Mouse (Mus musculus): ENCODE data around the gene Aldh4a1. TPM values are rescaled to one million over a fixed set of nuclear protein-coding genes. Genes with fewer than 3 reads are reported as not detected.

Aldh4a1 gene
- 12.0 TPM for polyA plus RNA-seq (2012; fragmentation: generic; extraction: Trizol)

DNA sequence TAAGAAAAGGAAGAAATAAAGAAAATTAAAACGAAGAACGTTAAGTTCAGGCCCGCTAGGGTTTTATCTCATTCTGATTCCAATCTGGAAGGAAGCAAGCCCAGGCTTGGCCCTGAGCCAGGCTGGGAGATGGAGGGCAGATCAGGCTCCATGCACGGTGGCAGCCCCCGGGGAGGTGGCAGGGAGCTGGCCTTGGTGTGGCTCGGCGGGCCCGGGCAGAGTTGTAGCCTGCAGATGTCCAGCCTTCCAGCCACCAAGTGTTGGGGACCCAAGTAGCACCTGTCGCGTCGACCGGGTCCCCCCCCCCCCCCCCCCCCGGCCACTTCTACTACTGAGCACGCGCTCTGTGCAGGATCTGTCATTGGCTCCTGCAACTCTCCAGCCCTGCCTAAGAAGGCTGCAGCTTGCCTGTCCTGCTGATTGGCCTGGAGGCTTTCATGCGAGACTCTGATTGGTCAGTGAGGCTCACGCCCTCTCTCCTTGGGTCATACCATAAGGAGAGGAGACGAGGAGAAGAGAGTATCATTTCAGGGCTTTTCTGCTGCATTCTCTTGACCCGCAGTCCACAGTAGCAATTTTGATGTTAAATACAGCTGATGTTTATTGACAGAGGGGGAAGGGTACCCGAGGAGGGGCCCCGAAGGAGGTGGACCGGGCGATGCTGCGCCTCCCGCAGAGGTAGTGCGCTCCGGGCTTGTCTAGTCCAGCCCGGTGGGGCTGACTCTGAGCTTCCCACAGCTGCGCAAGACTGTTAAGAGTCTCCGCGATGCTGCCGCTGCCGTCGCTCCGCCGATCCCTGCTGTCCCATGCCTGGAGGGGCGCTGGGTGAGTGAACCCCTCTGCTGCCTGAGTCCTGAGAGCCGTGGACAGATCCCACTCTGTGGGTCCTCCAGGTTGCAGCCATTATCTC lies at the start of gene Aldh4a1:
TSS of gene Aldh4a1 (plus strand) at position 494 of the 910 bp plus-strand sequence.
- TF ChIP-seq MYOG (IDR thresholded peaks at IDR 0.05; ENCODE audit: control insufficient read depth in 1 of 3, insufficient read depth in 1 of 3, insufficient read length in 2 of 3, low read depth in 2 of 3), result peak in 2 of 3 experiments; percentile 24 to 56
- TF ChIP-seq POLR2A (IDR thresholded peaks at IDR 0.05; ENCODE audit: insufficient read length, low read depth), result peak; percentile 92
- TF ChIP-seq POLR2AphosphoS2 (IDR thresholded peaks at IDR 0.05; ENCODE audit: insufficient read length, low read depth), result peak; percentile 89
- TF ChIP-seq MYOD1 (IDR thresholded peaks at IDR 0.05; ENCODE audit: control insufficient read depth in 1 of 3, insufficient read length in 2 of 3, low read depth in 2 of 3), result peak in 2 of 3 experiments; percentile 35 to 66
- no peak for TF ChIP-seq TCF3 (IDR thresholded peaks at IDR 0.05; ENCODE audit: insufficient read length, low read depth)

DNA sequence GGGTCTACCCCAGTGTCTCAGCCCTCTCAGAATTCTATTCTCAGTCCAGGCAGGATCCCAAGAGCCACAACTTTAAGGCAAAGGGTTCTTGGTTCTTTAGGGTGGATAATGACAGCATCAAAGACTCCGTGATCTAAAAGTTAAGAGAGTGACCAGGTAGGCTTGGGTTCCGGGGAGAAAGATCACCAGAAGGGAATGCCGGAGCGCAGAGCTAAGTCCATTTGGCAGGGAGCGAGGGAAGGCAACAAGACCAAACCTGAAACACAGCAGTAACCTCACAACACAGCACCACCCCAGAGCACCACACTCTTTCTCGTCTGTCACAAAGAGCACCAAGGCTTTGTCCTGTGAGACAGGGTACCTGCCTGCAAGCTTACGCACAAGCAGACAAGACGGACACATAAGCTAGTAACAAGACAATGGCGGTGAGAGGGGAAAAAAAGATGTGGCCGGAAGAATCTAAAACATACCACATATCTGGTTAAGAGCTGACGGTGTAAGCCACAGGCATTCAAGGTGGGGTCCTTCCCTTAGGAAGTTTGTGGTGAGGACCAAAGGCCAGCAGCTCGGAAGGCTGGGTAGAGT lies 49.6 kb upstream of the Aldh4a1 start:
- peaks cover 28% of the 10 kb centered on the region for H3K79me2 ChIP-seq (ENCODE audit: control insufficient read depth, insufficient read depth)
- no peak overlapping the region for H3K4me2 ChIP-seq (ENCODE audit: low read depth)
- no peak overlapping the region for H3K4me3 ChIP-seq
- no peaks in the 10 kb centered on the region for H3K27me3 ChIP-seq (ENCODE audit: control insufficient read depth, insufficient read depth, insufficient read length)
- H3ac ChIP-seq (ENCODE audit: control insufficient read depth, insufficient read length), result no peak overlapping the region
- no peak for TF ChIP-seq E2F4 (IDR thresholded peaks at IDR 0.05; ENCODE audit: insufficient read depth)
- no peak for TF ChIP-seq POLR2A (IDR thresholded peaks at IDR 0.05; ENCODE audit: insufficient read length, low read depth)
- TF ChIP-seq MAX (IDR thresholded peaks at IDR 0.05; ENCODE audit: low read depth), result no peak
- no peak for TF ChIP-seq MYOD1 (IDR thresholded peaks at IDR 0.05; ENCODE audit: control insufficient read depth in 1 of 3, insufficient read length in 2 of 3, low read depth in 2 of 3)
- TF ChIP-seq SRF (IDR thresholded peaks at IDR 0.05; ENCODE audit: control insufficient read depth, insufficient read length, low read depth), result no peak
- no peak for TF ChIP-seq TCF3 (IDR thresholded peaks at IDR 0.05; ENCODE audit: insufficient read length, low read depth)
- no peak for TF ChIP-seq TCF12 (IDR thresholded peaks at IDR 0.05; ENCODE audit: insufficient read depth, poor library complexity, severe bottlenecking)
- TF ChIP-seq CEBPB (IDR thresholded peaks at IDR 0.05; ENCODE audit: insufficient read depth, poor library complexity, severe bottlenecking), result no peak
- no peak for TF ChIP-seq POLR2AphosphoS2 (IDR thresholded peaks at IDR 0.05; ENCODE audit: insufficient read length, low read depth)
- H3K36me3 ChIP-seq (ENCODE audit: control insufficient read depth, insufficient read depth), result no peaks in the 10 kb centered on the region

More for the DNA sequence above, at the start of gene Aldh4a1:
- H3K36me3 ChIP-seq (ENCODE audit: control insufficient read depth, insufficient read depth), result peaks cover 8% of the 10 kb centered on the region
- peak within 1 kb of the TSS; percentile 33 for H3K4me3 ChIP-seq
- H3K79me2 ChIP-seq (ENCODE audit: control insufficient read depth, insufficient read depth), result no peaks in the 10 kb centered on the region
- H3K4me2 ChIP-seq (ENCODE audit: low read depth), result peak within 1 kb of the TSS; percentile 85
- peak within 1 kb of the TSS; percentile 16 for H3ac ChIP-seq (ENCODE audit: control insufficient read depth, insufficient read length)
- no peaks in the 10 kb centered on the region for H3K27me3 ChIP-seq (ENCODE audit: control insufficient read depth, insufficient read depth, insufficient read length)

- H3ac ChIP-seq (ENCODE audit: control insufficient read depth, insufficient read length), result peak overlapping the region; percentile 90
- H3K36me3 ChIP-seq (ENCODE audit: control insufficient read depth, insufficient read depth), result no peaks in the 10 kb centered on the region
- peaks cover 40% of the 10 kb centered on the region for H3K79me2 ChIP-seq (ENCODE audit: control insufficient read depth, insufficient read depth)
- H3K4me2 ChIP-seq (ENCODE audit: low read depth), result peak overlapping the region; percentile 97
- peak overlapping the region; percentile 84 for H3K4me3 ChIP-seq
- H3K27me3 ChIP-seq (ENCODE audit: control insufficient read depth, insufficient read depth, insufficient read length), result no peaks in the 10 kb centered on the region
- TF ChIP-seq TCF3 (IDR thresholded peaks at IDR 0.05; ENCODE audit: insufficient read length, low read depth) (no peak), POLR2A (IDR thresholded peaks at IDR 0.05; ENCODE audit: insufficient read length, low read depth) (peak; percentile 100), POLR2AphosphoS2 (IDR thresholded peaks at IDR 0.05; ENCODE audit: insufficient read length, low read depth) (peak; percentile 98), CEBPB (IDR thresholded peaks at IDR 0.05; ENCODE audit: insufficient read depth, poor library complexity, severe bottlenecking) (no peak), MYOD1 (IDR thresholded peaks at IDR 0.05; ENCODE audit: control insufficient read depth in 1 of 3, insufficient read length in 2 of 3, low read depth in 2 of 3) (peak in 2 of 3 experiments; percentile 2 to 47), SRF (IDR thresholded peaks at IDR 0.05; ENCODE audit: control insufficient read depth, insufficient read length, low read depth) (peak; percentile 9)
Observed at GRCm38 (mm10) chr4:139574156-139574798, 48.4 kb upstream of the Aldh4a1 start.

- TF ChIP-seq MYOG (IDR thresholded peaks at IDR 0.05; ENCODE audit: control insufficient read depth in 1 of 3, insufficient read depth in 1 of 3, insufficient read length in 2 of 3, low read depth in 2 of 3), result peak in 1 of 3 experiments; percentile 3
- TF ChIP-seq TCF3 (IDR thresholded peaks at IDR 0.05; ENCODE audit: insufficient read length, low read depth), result no peak
- H3K36me3 ChIP-seq (ENCODE audit: control insufficient read depth, insufficient read depth), result no peaks in the 10 kb centered on the region
- peaks cover 48% of the 10 kb centered on the region for H3K79me2 ChIP-seq (ENCODE audit: control insufficient read depth, insufficient read depth)
- H3ac ChIP-seq (ENCODE audit: control insufficient read depth, insufficient read length), result peak overlapping the region; percentile 90
- no peaks in the 10 kb centered on the region for H3K27me3 ChIP-seq (ENCODE audit: control insufficient read depth, insufficient read depth, insufficient read length)
- H3K4me2 ChIP-seq (ENCODE audit: low read depth), result peak overlapping the region; percentile 90
- H3K4me3 ChIP-seq, result peak overlapping the region; percentile 84
Observed at GRCm38 (mm10) chr4:139574799-139575672, 47.6 kb upstream of the Aldh4a1 start.
